Mouse (Mus musculus): ENCODE results near the gene G0s2.

Gene G0s2

GRCm38 (mm10) chr1:193272916-193273601, at the start of gene G0s2:
Gene G0s2, minus strand, starts transcription at chr1:193273217.
- no peak for DNase-seq (ENCODE audit: low read depth in 2 of 2, low spot score in 2 of 2)

- DNase-seq (ENCODE audit: low read depth in 2 of 2, low spot score in 2 of 2), result no peak
Observed at GRCm38 (mm10) chr1:193320398-193320797, 47.4 kb upstream of the G0s2 start.

GRCm38 (mm10) chr1:193319721-193320120, 46.7 kb upstream of the G0s2 start:
- no peak for DNase-seq (ENCODE audit: low read depth in 2 of 2, low spot score in 2 of 2)

- no peak for DNase-seq (ENCODE audit: low read depth in 2 of 2, low spot score in 2 of 2)
Observed at GRCm38 (mm10) chr1:193317159-193317559, 44.1 kb upstream of the G0s2 start.

- DNase-seq (ENCODE audit: low read depth in 2 of 2, low spot score in 2 of 2), result no peak
Observed at GRCm38 (mm10) chr1:193316358-193316750, 43.3 kb upstream of the G0s2 start.

- DNase-seq (ENCODE audit: low read depth in 2 of 2, low spot score in 2 of 2), result no peak
Observed at GRCm38 (mm10) chr1:193315705-193316357, 42.8 kb upstream of the G0s2 start.

- DNase-seq (ENCODE audit: low read depth in 2 of 2, low spot score in 2 of 2), result no peak
Observed at GRCm38 (mm10) chr1:193311596-193311995, 38.6 kb upstream of the G0s2 start.

GRCm38 (mm10) chr1:193310519-193311085, 37.6 kb upstream of the G0s2 start:
- no peak for DNase-seq (ENCODE audit: low read depth in 2 of 2, low spot score in 2 of 2)

- DNase-seq (ENCODE audit: low read depth in 2 of 2, low spot score in 2 of 2), result no peak
Observed at GRCm38 (mm10) chr1:193309785-193310518, 36.9 kb upstream of the G0s2 start.

- no peak for DNase-seq (ENCODE audit: low read depth in 2 of 2, low spot score in 2 of 2)
Observed at GRCm38 (mm10) chr1:193306832-193307231, 33.8 kb upstream of the G0s2 start.

- DNase-seq (ENCODE audit: low read depth in 2 of 2, low spot score in 2 of 2), result no peak
Observed at GRCm38 (mm10) chr1:193305386-193305785, 32.4 kb upstream of the G0s2 start.

- no peak for DNase-seq (ENCODE audit: low read depth in 2 of 2, low spot score in 2 of 2)
Observed at GRCm38 (mm10) chr1:193303096-193303495, 30.1 kb upstream of the G0s2 start.

GRCm38 (mm10) chr1:193302093-193302405, 29.0 kb upstream of the G0s2 start:
- DNase-seq (ENCODE audit: low read depth in 2 of 2, low spot score in 2 of 2), result no peak

GRCm38 (mm10) chr1:193301216-193302092, 28.4 kb upstream of the G0s2 start:
- DNase-seq (ENCODE audit: low read depth in 2 of 2, low spot score in 2 of 2), result no peak

- no peak for DNase-seq (ENCODE audit: low read depth in 2 of 2, low spot score in 2 of 2)
Observed at GRCm38 (mm10) chr1:193299995-193300394, 27.0 kb upstream of the G0s2 start.

GRCm38 (mm10) chr1:193298141-193298765, 25.2 kb upstream of the G0s2 start:
- no peak for DNase-seq (ENCODE audit: low read depth in 2 of 2, low spot score in 2 of 2)

- DNase-seq (ENCODE audit: low read depth in 2 of 2, low spot score in 2 of 2), result no peak
Observed at GRCm38 (mm10) chr1:193295920-193296319, 22.9 kb upstream of the G0s2 start.

- DNase-seq (ENCODE audit: low read depth in 2 of 2, low spot score in 2 of 2), result no peak
Observed at GRCm38 (mm10) chr1:193293926-193294325, 20.9 kb upstream of the G0s2 start.

GRCm38 (mm10) chr1:193293039-193293438, 20.0 kb upstream of the G0s2 start:
- no peak for DNase-seq (ENCODE audit: low read depth in 2 of 2, low spot score in 2 of 2)

- DNase-seq (ENCODE audit: low read depth in 2 of 2, low spot score in 2 of 2), result no peak
Observed at GRCm38 (mm10) chr1:193290686-193291085, 17.7 kb upstream of the G0s2 start.

GRCm38 (mm10) chr1:193289914-193290313, 16.9 kb upstream of the G0s2 start:
- no peak for DNase-seq (ENCODE audit: low read depth in 2 of 2, low spot score in 2 of 2)
